Mouse (Mus musculus): ENCODE data around the gene Vmn1r210.
"Not testable (repeated sequence)": the region's sequence is repeated elsewhere in the genome, so short reads cannot be mapped to it uniquely, and the experiment has no call there.

Vmn1r210 gene

GRCm38 (mm10) chr13:22831248-22831647 lies at the start of gene Vmn1r210:
Vmn1r210 (minus strand) TSS chr13:22831348.
- no peak for DNase-seq (ENCODE audit: low read depth, low spot score)

- DNase-seq (ENCODE audit: low read depth, low spot score) = no peak
Measured at GRCm38 (mm10) chr13:22879257-22879656, 48.1 kb upstream of the Vmn1r210 start.

GRCm38 (mm10) chr13:22857461-22857860 lies 26.3 kb upstream of the Vmn1r210 start, which contains the start of gene Vmn1r211:
Vmn1r211 (minus strand) TSS chr13:22857561.
- no peak for DNase-seq (ENCODE audit: low read depth, low spot score)

- DNase-seq (ENCODE audit: low read depth, low spot score) = no peak
Measured at GRCm38 (mm10) chr13:22854760-22855159, 23.6 kb upstream of the Vmn1r210 start.

GRCm38 (mm10) chr13:22846798-22847197 lies 15.7 kb upstream of the Vmn1r210 start:
- DNase-seq (ENCODE audit: low read depth, low spot score) = no peak

GRCm38 (mm10) chr13:22844304-22844703 lies 13.2 kb upstream of the Vmn1r210 start:
- not testable (repeated sequence) for DNase-seq (ENCODE audit: low read depth, low spot score)

- not testable (repeated sequence) for DNase-seq (ENCODE audit: low read depth, low spot score)
Measured at GRCm38 (mm10) chr13:22829395-22829794, 1.8 kb downstream of the Vmn1r210 start.

- not testable (repeated sequence) for DNase-seq (ENCODE audit: low read depth, low spot score)
Measured at GRCm38 (mm10) chr13:22821601-22822000, 9.5 kb downstream of the Vmn1r210 start.

- not testable (repeated sequence) for DNase-seq (ENCODE audit: low read depth, low spot score)
Measured at GRCm38 (mm10) chr13:22809582-22809981, 21.6 kb downstream of the Vmn1r210 start, which contains the start of gene Vmn1r209. Vmn1r209 (minus strand) TSS chr13:22809682.

- not testable (repeated sequence) for DNase-seq (ENCODE audit: low read depth, low spot score)
Measured at GRCm38 (mm10) chr13:22788096-22788495, 43.1 kb downstream of the Vmn1r210 start.

GRCm38 (mm10) chr13:22784159-22784558 lies 47.0 kb downstream of the Vmn1r210 start:
- not testable (repeated sequence) for DNase-seq (ENCODE audit: low read depth, low spot score)

GRCm38 (mm10) chr13:22777300-22777699 lies 53.8 kb downstream of the Vmn1r210 start, which contains the start of gene Vmn1r208:
Vmn1r208 (minus strand) TSS chr13:22777400.
- not testable (repeated sequence) for DNase-seq (ENCODE audit: low read depth, low spot score)
